Comparison of ENCODE assay signal across 7 mouse cellular contexts in the genomic region with DNA sequence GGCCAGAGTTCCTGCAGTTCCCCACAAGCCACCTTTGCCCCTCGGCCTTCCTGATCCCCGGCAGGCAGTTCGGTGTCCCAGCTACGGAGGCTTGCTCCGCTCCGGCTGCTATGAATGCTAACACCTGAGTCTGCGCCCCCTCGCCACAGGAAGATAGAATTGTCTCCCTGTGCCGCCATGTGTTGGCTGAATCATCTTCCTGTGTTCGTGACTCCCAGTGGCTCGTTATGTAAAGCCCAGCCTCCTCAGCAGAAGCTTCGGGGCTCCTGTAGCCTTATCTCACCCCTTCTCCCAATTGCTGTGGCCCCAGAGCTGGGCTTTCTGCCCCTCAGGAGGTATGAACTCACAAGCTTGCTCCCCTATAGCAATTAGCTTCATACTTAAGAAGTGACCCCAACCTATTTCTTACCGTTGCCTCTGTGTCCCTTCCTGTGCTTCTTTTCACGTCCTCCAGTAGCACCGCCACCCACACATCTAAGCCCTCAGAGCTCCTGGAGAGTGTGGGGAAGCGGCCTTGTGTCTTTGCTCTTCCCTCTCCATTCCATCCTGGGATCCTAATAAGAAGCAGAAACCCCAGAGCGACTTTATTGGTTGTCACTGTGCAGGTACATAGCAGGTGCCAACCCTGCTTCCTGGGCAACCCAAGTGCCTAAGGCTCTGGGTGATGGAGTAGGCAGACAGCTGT.
DNase-seq lines count a peak whose midpoint lies in the region; ATAC-seq lines count a peak whose summit lies in the region.

No protein-coding gene starts in this region.

- H3K9ac ChIP-seq in forebrain, embryonic 14.5 days (ENCODE audit: low read length) = no peak overlapping the region

- no peak overlapping the region for H3K4me3 ChIP-seq in forebrain, embryonic 14.5 days (ENCODE audit: low read depth, low read length)

- no peaks in the 10 kb centered on the region for H3K9me3 ChIP-seq in forebrain, embryonic 14.5 days (replicated peaks; ENCODE audit: control insufficient read depth, low read length)

- WGBS in forebrain, embryonic 14.5 days = 58% methylated on average over 17 of the region's 17 CpGs

- H3K36me3 ChIP-seq in forebrain, embryonic 14.5 days (ENCODE audit: control insufficient read depth, insufficient read depth, low read length) = no peaks in the 10 kb centered on the region

- H3K27ac ChIP-seq in forebrain, embryonic 14.5 days (ENCODE audit: low read depth, low read length) = no peak overlapping the region

- DNase-seq in left cerebral cortex, adult 11 months (ENCODE audit: low spot score) = peak; percentile 75
- DNase-seq in left cerebral cortex, postnatal 4 days = no peak
- DNase-seq in brain, adult 2 months (ENCODE audit: low read depth, low spot score) = peak; percentile 93
- peak; percentile 69 for DNase-seq in layer of hippocampus, adult 9-11 months
- DNase-seq in natural killer cell, adult 2 months (ENCODE audit: low spot score in 2 of 2) = peak; percentile 55 to 62
- DNase-seq in urinary bladder, postnatal 4 days (ENCODE audit: low spot score in 2 of 2) = no peak
- DNase-seq in forebrain, embryonic 14.5 days (ENCODE audit: low spot score) = no peak

- no peaks in the 10 kb centered on the region for H3K27me3 ChIP-seq in forebrain, embryonic 14.5 days (replicated peaks; ENCODE audit: control insufficient read depth, insufficient read depth, low read length)

- intact Hi-C loops in left cerebral cortex, postnatal 4 days (cut with DNase I) = loop anchor here (5.0 kb wide), 2 partner anchors 188 to 508 kb away; no protein-coding TSS in a partner anchor

- ATAC-seq in forebrain, embryonic 14.5 days = no peak

- no peak overlapping the region for H3K4me2 ChIP-seq in forebrain, embryonic 14.5 days (ENCODE audit: low read length)

- 0 out of 2 replicates have a peak, but pooled peaks cover 2% of the 10 kb centered on the region for H3K4me1 ChIP-seq in forebrain, embryonic 14.5 days (ENCODE audit: control insufficient read depth, insufficient read depth, low read length)

Comparison
In these comparisons a context has a peak if more than half of its experiments do, and no peak if none do; other contexts are left out.
1. DNase-seq: peak in left cerebral cortex, adult 11 months (single experiment), brain, adult 2 months (single experiment), layer of hippocampus, adult 9-11 months (single experiment) and natural killer cell, adult 2 months (2 of 2); none in left cerebral cortex, postnatal 4 days (single experiment), urinary bladder, postnatal 4 days (0 of 2) and forebrain, embryonic 14.5 days (single experiment).